Mouse (Mus musculus) urinary bladder, adult 2 months (tissue): ENCODE data around the gene A2ml1. TPM values are rescaled to one million over a fixed set of nuclear protein-coding genes. Genes with fewer than 3 reads are reported as not detected.
"Not testable (repeated sequence)": the region's sequence is repeated elsewhere in the genome, so short reads cannot be mapped to it uniquely, and the experiment has no call there.

Experiments used
- DNase-seq: peaks from one replicate; pipeline ENCODE4 v3.0.0; 2022; ENCODE audit warnings: low spot score
- polyA plus RNA-seq: library from polyadenylated mRNA; depleted of rRNA; stranded (reverse); fragments of >200 nt; gene quantifications from 2 replicates; pipeline ENCODE4 v1.2.3, GENCODE M21; 2012; rRNA removed

The A2ml1 gene
- not detected in 2 replicates for polyA plus RNA-seq

- DNase-seq = no peak
These were observed at the start of gene A2ml1 for GRCm38 (mm10) chr6:128581508-128581907. TSS of gene A2ml1 (minus strand) at chr6:128581608.

- not testable (repeated sequence) for DNase-seq
These were observed 48.6 kb upstream of the A2ml1 start for GRCm38 (mm10) chr6:128629771-128630739.

GRCm38 (mm10) chr6:128625246-128625645, 43.8 kb upstream of the A2ml1 start:
- not testable (repeated sequence) for DNase-seq

GRCm38 (mm10) chr6:128624425-128624824, 43.0 kb upstream of the A2ml1 start:
- no peak for DNase-seq

GRCm38 (mm10) chr6:128623433-128623832, 42.0 kb upstream of the A2ml1 start, which contains the start of gene Klrb1a:
TSS of gene Klrb1a (minus strand) at chr6:128623533.
- not testable (repeated sequence) for DNase-seq

GRCm38 (mm10) chr6:128622733-128623132, 41.3 kb upstream of the A2ml1 start:
- DNase-seq = no peak

GRCm38 (mm10) chr6:128606350-128606749, 24.9 kb upstream of the A2ml1 start:
- no peak for DNase-seq

- DNase-seq = no peak
These were observed 23.1 kb upstream of the A2ml1 start for GRCm38 (mm10) chr6:128604512-128604911.

- DNase-seq = no peak
These were observed 21.2 kb upstream of the A2ml1 start for GRCm38 (mm10) chr6:128602463-128603201.

- DNase-seq = no peak
These were observed 20.6 kb upstream of the A2ml1 start for GRCm38 (mm10) chr6:128602026-128602425.

GRCm38 (mm10) chr6:128599555-128599954, 18.1 kb upstream of the A2ml1 start:
- no peak for DNase-seq

GRCm38 (mm10) chr6:128598256-128599047, 17.0 kb upstream of the A2ml1 start:
- DNase-seq = no peak

GRCm38 (mm10) chr6:128597121-128597522, 15.7 kb upstream of the A2ml1 start:
- DNase-seq = peak; percentile 31

- no peak for DNase-seq
These were observed 13.2 kb upstream of the A2ml1 start for GRCm38 (mm10) chr6:128594651-128595050.

GRCm38 (mm10) chr6:128589426-128589825, 8.0 kb upstream of the A2ml1 start:
- DNase-seq = no peak

GRCm38 (mm10) chr6:128587619-128588018, 6.2 kb upstream of the A2ml1 start:
- no peak for DNase-seq

GRCm38 (mm10) chr6:128585642-128586245, 4.3 kb upstream of the A2ml1 start:
- no peak for DNase-seq

- DNase-seq = no peak
These were observed 2.8 kb upstream of the A2ml1 start for GRCm38 (mm10) chr6:128584070-128584660.

- DNase-seq = no peak
These were observed 4.1 kb downstream of the A2ml1 start for GRCm38 (mm10) chr6:128577301-128577700.

GRCm38 (mm10) chr6:128566589-128566988, 14.8 kb downstream of the A2ml1 start:
- no peak for DNase-seq

GRCm38 (mm10) chr6:128554049-128554448, 27.4 kb downstream of the A2ml1 start:
- DNase-seq = no peak
